Mouse (Mus musculus) heart, embryonic 15.5 days (tissue): ENCODE data around the gene 4930548H24Rik. TPM values are rescaled to one million over a fixed set of nuclear protein-coding genes. Genes with fewer than 3 reads are reported as not detected.

Source experiments
- polyA plus RNA-seq: library from polyadenylated mRNA; unstranded; fragments of >200 nt; fragmentation: Nextera tagmentation; extraction: Ambion mirVana; gene quantifications from 2 replicates; pipeline ENCODE4 v1.2.1, GENCODE M21; 2015

4930548H24Rik gene
- polyA plus RNA-seq, 1 experiment from 2014 or later: not detected

Other genes starting within 250 kb of the 4930548H24Rik start
- gene Nrbp1, start 244.9 kb upstream of the 4930548H24Rik start, polyA plus RNA-seq: 109 and 131 TPM in 2 replicates
- 0.25 and 0.28 TPM in 2 replicates for gene Gm9970, start 244.5 kb upstream of the 4930548H24Rik start, polyA plus RNA-seq
- 3.0 and 7.0 TPM in 2 replicates for gene Krtcap3, start 234.0 kb upstream of the 4930548H24Rik start, polyA plus RNA-seq
- 22.3 and 22.7 TPM in 2 replicates for gene Ift172, start 194.6 kb upstream of the 4930548H24Rik start, polyA plus RNA-seq
- 16.4 and 24.1 TPM in 2 replicates for gene Fndc4, start 189.7 kb upstream of the 4930548H24Rik start, polyA plus RNA-seq
- 0.09 and 0.30 TPM in 2 replicates for gene Gckr, start 188.3 kb upstream of the 4930548H24Rik start, polyA plus RNA-seq
- gene Zfp512, start 33.3 kb upstream of the 4930548H24Rik start, polyA plus RNA-seq: 33.1 and 41.8 TPM in 2 replicates
- gene Gpn1, start 9.0 kb downstream of the 4930548H24Rik start, polyA plus RNA-seq: 36.1 and 41.8 TPM in 2 replicates
- gene Slc4a1ap, start 41.3 kb downstream of the 4930548H24Rik start, polyA plus RNA-seq: 20.0 and 23.0 TPM in 2 replicates
- 15.6 and 19.2 TPM in 2 replicates for gene Supt7l, start 42.1 kb downstream of the 4930548H24Rik start, polyA plus RNA-seq
- gene Mrpl33, start 111.2 kb downstream of the 4930548H24Rik start, polyA plus RNA-seq: 344 and 459 TPM in 2 replicates
- gene Rbks, start 211.9 kb downstream of the 4930548H24Rik start, polyA plus RNA-seq: 3.9 and 4.4 TPM in 2 replicates
- 45.2 and 48.7 TPM in 2 replicates for gene Babam2, start 211.9 kb downstream of the 4930548H24Rik start, polyA plus RNA-seq